In genomic region chr11:9115367-9116120, GRCm38 (mm10) we compare ENCODE assay signal across 9 mouse cellular contexts. TPM values are rescaled to one million over a fixed set of nuclear protein-coding genes. Genes with fewer than 3 reads are reported as not detected.
DNase-seq lines count a peak whose midpoint lies in the region; ATAC-seq and TF ChIP-seq lines count a peak whose summit lies in the region.
"Had no signal": no experiment of that assay in that cellular context is flagged by ENCODE, and none has a peak within 500 bp of the region (broad histone marks: within the 10 kb centered on the region; RNA-seq: fewer than 3 reads in every experiment).

No protein-coding gene starts in this region.

- no peak overlapping the region for H3K9ac ChIP-seq in lung, embryonic 14.5 days
- H3K9ac ChIP-seq in liver, embryonic 12.5 days = no peak overlapping the region

- no peaks in the 10 kb centered on the region for H3K36me3 ChIP-seq in heart, embryonic 10.5 days
- no peaks in the 10 kb centered on the region for H3K36me3 ChIP-seq in lung, embryonic 14.5 days (ENCODE audit: insufficient read depth)
- no peaks in the 10 kb centered on the region for H3K36me3 ChIP-seq in liver, embryonic 12.5 days

- H3K4me1 ChIP-seq in heart, embryonic 10.5 days = peaks cover 30% of the 10 kb centered on the region
- peaks cover 18% of the 10 kb centered on the region; the same call in 1 of the 2 replicates for H3K4me1 ChIP-seq in lung, embryonic 14.5 days (ENCODE audit: insufficient read depth)
- peaks cover 37% of the 10 kb centered on the region for H3K4me1 ChIP-seq in liver, embryonic 12.5 days

- TF ChIP-seq CTCF in lung, embryonic 14.5 days (IDR thresholded peaks at IDR 0.05; ENCODE audit: low read depth) = no peak

- no peak for ATAC-seq in lung, embryonic 14.5 days (ENCODE audit: insufficient read depth)
- no peak for ATAC-seq in liver, embryonic 12.5 days
- no peak for ATAC-seq in granulocyte monocyte progenitor cell, adult 5-6 weeks (replicated peaks; ENCODE audit: poor library complexity, severe bottlenecking)

- peak overlapping the region; percentile 47 for H3K4me3 ChIP-seq in heart, embryonic 10.5 days
- H3K4me3 ChIP-seq in lung, embryonic 14.5 days (ENCODE audit: low read depth, low read length) = peak overlapping the region; percentile 10; the same call in 1 of the 2 replicates
- H3K4me3 ChIP-seq in liver, embryonic 12.5 days = no peak overlapping the region

- H3K9me3 ChIP-seq in heart, embryonic 10.5 days = no peaks in the 10 kb centered on the region
- H3K9me3 ChIP-seq in lung, embryonic 14.5 days (ENCODE audit: low read depth, low read length) = no peaks in the 10 kb centered on the region
- H3K9me3 ChIP-seq in liver, embryonic 12.5 days (replicated peaks) = no peaks in the 10 kb centered on the region

- peak overlapping the region; percentile 39; the same call in 1 of the 2 replicates for H3K27ac ChIP-seq in heart, embryonic 10.5 days
- H3K27ac ChIP-seq in lung, embryonic 14.5 days (ENCODE audit: low read depth) = no peak overlapping the region
- no peak overlapping the region for H3K27ac ChIP-seq in liver, embryonic 12.5 days

- peaks cover 28% of the 10 kb centered on the region for H3K27me3 ChIP-seq in heart, embryonic 10.5 days (ENCODE audit: insufficient read depth, poor library complexity, severe bottlenecking)
- peaks cover 48% of the 10 kb centered on the region for H3K27me3 ChIP-seq in lung, embryonic 14.5 days (ENCODE audit: insufficient read depth, low read length)
- H3K27me3 ChIP-seq in liver, embryonic 12.5 days (replicated peaks) = peaks cover 55% of the 10 kb centered on the region

- H3K4me2 ChIP-seq in lung, embryonic 14.5 days = peak overlapping the region; percentile 45
- peak overlapping the region; percentile 52 for H3K4me2 ChIP-seq in liver, embryonic 12.5 days

- 7% methylated on average over 9 of the region's 9 CpGs for WGBS in heart, embryonic 10.5 days
- WGBS in lung, embryonic 14.5 days = 6% methylated on average over 9 of the region's 9 CpGs
- WGBS in liver, embryonic 12.5 days (ENCODE audit: insufficient replicate concordance) = 7% methylated on average over 9 of the region's 9 CpGs

- DNase-seq in heart, embryonic 10.5 days (ENCODE audit: low spot score) = no peak
- DNase-seq in heart, adult 18-20 months = no peak
- DNase-seq in lung, embryonic 14.5 days = no peak
- no peak for DNase-seq in lung, postnatal 10 days
- DNase-seq in ZHBTc4 (ENCODE audit: low read depth, low spot score) = peak; percentile 47
- no peak for DNase-seq in cerebellum, postnatal 25 days
- DNase-seq: gastrocnemius, postnatal 14 days had no signal

RNA-seq across cellular contexts. Expression of gene Upp1, which starts 2.4 kb away (rescaled TPM):
- polyA plus RNA-seq in heart, embryonic 10.5 days (2016; fragmentation: Nextera tagmentation; extraction: Ambion mirVana) = 11.9 and 18.4 TPM in 2 replicates
- total RNA-seq in heart, adult 18-20 months (2021) = 1 to 10 TPM; 4.2 to 6.8 TPM
- 10.9 and 11.7 TPM in 2 replicates for polyA plus RNA-seq in lung, embryonic 14.5 days (2014; fragmentation: Nextera tagmentation; extraction: Ambion mirVana)
- 2.2 and 3.0 TPM in 2 replicates for polyA plus RNA-seq in liver, embryonic 12.5 days (2016; fragmentation: Nextera tagmentation; extraction: Ambion mirVana)
- total RNA-seq in granulocyte monocyte progenitor cell, adult 5-6 weeks (2014; fragmentation: Nextera tagmentation) = not detected in 2 replicates
- total RNA-seq in granulocyte monocyte progenitor cell, adult 5-6 weeks (2017) = not detected in 2 replicates
